In genomic region chr13:75908187-75908586, GRCm38 (mm10) we compare ENCODE assay signal across 24 mouse cellular contexts. TPM values are rescaled to one million over a fixed set of nuclear protein-coding genes. Genes with fewer than 3 reads are reported as not detected.
DNase-seq lines count a peak whose midpoint lies in the region; ATAC-seq lines count a peak whose summit lies in the region.
"Had no signal": no experiment of that assay in that cellular context is flagged by ENCODE, and none has a peak within 500 bp of the region (broad histone marks: within the 10 kb centered on the region; RNA-seq: fewer than 3 reads in every experiment).

No protein-coding gene starts in this region.

- no peaks in the 10 kb centered on the region for H3K9me3 ChIP-seq in hindbrain, embryonic 13.5 days
- H3K9me3 ChIP-seq in hindbrain, embryonic 10.5 days, result no peaks in the 10 kb centered on the region
- H3K9me3 ChIP-seq in liver, embryonic 13.5 days (replicated peaks), result no peaks in the 10 kb centered on the region
- no peaks in the 10 kb centered on the region for H3K9me3 ChIP-seq in liver, embryonic 11.5 days (ENCODE audit: control insufficient read depth, low read length)
- H3K9me3 ChIP-seq: embryonic facial prominence, embryonic 12.5 days; heart, embryonic 15.5 days had no signal

- peaks cover 23% of the 10 kb centered on the region for H3K36me3 ChIP-seq in hindbrain, embryonic 13.5 days
- peaks cover 66% of the 10 kb centered on the region for H3K36me3 ChIP-seq in hindbrain, embryonic 10.5 days
- no peaks in the 10 kb centered on the region for H3K36me3 ChIP-seq in liver, embryonic 13.5 days
- H3K36me3 ChIP-seq in liver, embryonic 11.5 days (ENCODE audit: control insufficient read depth, insufficient read depth, low read length), result no peaks in the 10 kb centered on the region

- no peak overlapping the region for H3K27ac ChIP-seq in hindbrain, embryonic 13.5 days
- no peak overlapping the region for H3K27ac ChIP-seq in hindbrain, embryonic 10.5 days
- H3K27ac ChIP-seq in liver, embryonic 13.5 days, result no peak overlapping the region
- H3K27ac ChIP-seq in liver, embryonic 11.5 days (ENCODE audit: low read depth, low read length), result no peak overlapping the region
- H3K27ac ChIP-seq: embryonic facial prominence, embryonic 12.5 days; heart, embryonic 15.5 days; left cerebral cortex, adult 2 months; macrophage had no signal

- no peak overlapping the region for H3K4me3 ChIP-seq in hindbrain, embryonic 13.5 days
- H3K4me3 ChIP-seq in hindbrain, embryonic 10.5 days, result no peak overlapping the region
- H3K4me3 ChIP-seq in liver, embryonic 13.5 days (replicated peaks), result no peak overlapping the region
- no peak overlapping the region for H3K4me3 ChIP-seq in liver, embryonic 11.5 days (ENCODE audit: low read depth, low read length)
- H3K4me3 ChIP-seq: embryonic facial prominence, embryonic 12.5 days; heart, embryonic 15.5 days; left cerebral cortex, adult 2 months had no signal

- DNase-seq in hindbrain, embryonic 10.5 days (ENCODE audit: low spot score), result no peak
- DNase-seq in liver, embryonic 13.5 days, result no peak
- no peak for DNase-seq in liver, embryonic 11.5 days (ENCODE audit: low spot score)
- DNase-seq in retina, postnatal 1 day, result peak; percentile 15
- DNase-seq in retina, embryonic 14.5 days (ENCODE audit: low spot score), result no peak
- no peak for DNase-seq in urinary bladder, postnatal 36 days (ENCODE audit: low spot score in 2 of 2)
- DNase-seq: adrenal gland, postnatal 10 days; cerebellum, adult 11 months; cerebellum, postnatal 14 days; forebrain, postnatal 0 days; heart, adult 18-20 months; kidney, adult 8-10 months; lung, adult 2 months had no signal

- H3K4me2 ChIP-seq in hindbrain, embryonic 13.5 days, result no peak overlapping the region
- H3K4me2 ChIP-seq in liver, embryonic 13.5 days, result no peak overlapping the region
- H3K4me2 ChIP-seq in liver, embryonic 11.5 days, result no peak overlapping the region
- H3K4me2 ChIP-seq: embryonic facial prominence, embryonic 12.5 days; heart, embryonic 15.5 days had no signal

- peaks cover 6% of the 10 kb centered on the region for H3K4me1 ChIP-seq in hindbrain, embryonic 13.5 days (replicated peaks)
- H3K4me1 ChIP-seq in hindbrain, embryonic 10.5 days (replicated peaks), result peaks cover 9% of the 10 kb centered on the region; the same call in 1 of the 2 replicates
- H3K4me1 ChIP-seq in liver, embryonic 13.5 days (replicated peaks), result peaks cover 12% of the 10 kb centered on the region
- 0 out of 2 replicates have a peak, but pooled peaks cover 2% of the 10 kb centered on the region for H3K4me1 ChIP-seq in liver, embryonic 11.5 days (replicated peaks; ENCODE audit: control insufficient read depth, insufficient read depth, low read length)
- H3K4me1 ChIP-seq: embryonic facial prominence, embryonic 12.5 days had no signal

- H3K9ac ChIP-seq in hindbrain, embryonic 13.5 days, result peak overlapping the region; percentile 15; the same call in 1 of the 2 replicates
- no peak overlapping the region for H3K9ac ChIP-seq in liver, embryonic 13.5 days
- H3K9ac ChIP-seq in liver, embryonic 11.5 days (ENCODE audit: low read depth, low read length), result no peak overlapping the region
- H3K9ac ChIP-seq: embryonic facial prominence, embryonic 12.5 days; forebrain, postnatal 0 days; heart, embryonic 15.5 days had no signal

- WGBS in hindbrain, embryonic 13.5 days, result 84% methylated on average over 2 of the region's 2 CpGs
- 80% methylated on average over 2 of the region's 2 CpGs for WGBS in hindbrain, embryonic 10.5 days
- 75% methylated on average over 2 of the region's 2 CpGs for WGBS in liver, embryonic 13.5 days (ENCODE audit: insufficient replicate concordance)
- WGBS in liver, embryonic 11.5 days, result 73% methylated on average over 2 of the region's 2 CpGs

- H3K27me3 ChIP-seq in hindbrain, embryonic 13.5 days, result no peaks in the 10 kb centered on the region
- no peaks in the 10 kb centered on the region for H3K27me3 ChIP-seq in hindbrain, embryonic 10.5 days (ENCODE audit: insufficient read depth, poor library complexity, severe bottlenecking)
- no peaks in the 10 kb centered on the region for H3K27me3 ChIP-seq in liver, embryonic 13.5 days
- H3K27me3 ChIP-seq in liver, embryonic 11.5 days (replicated peaks; ENCODE audit: control insufficient read depth, insufficient read depth, low read length), result no peaks in the 10 kb centered on the region
- H3K27me3 ChIP-seq: embryonic facial prominence, embryonic 12.5 days; heart, embryonic 15.5 days had no signal

- no peak for ATAC-seq in hindbrain, embryonic 13.5 days (ENCODE audit: low FRiP score)
- 0 out of 2 replicates have a peak, but pooled peaks have one; percentile 23 for ATAC-seq in liver, embryonic 13.5 days (ENCODE audit: low read depth)
- ATAC-seq in liver, embryonic 11.5 days (replicated peaks; ENCODE audit: low FRiP score), result no peak
- no peak for ATAC-seq in monocyte, adult 5-6 weeks (replicated peaks; ENCODE audit: insufficient number of reproducible peaks, low FRiP score, low TSS enrichment, poor library complexity, severe bottlenecking)
- ATAC-seq: forebrain, postnatal 0 days had no signal

RNA-seq across cellular contexts. Expression of gene Rhobtb3, which starts 35.5 kb away (rescaled TPM):
- 23.7 and 25.7 TPM in 2 replicates for polyA plus RNA-seq in hindbrain, embryonic 13.5 days (2015; fragmentation: Nextera tagmentation; extraction: Ambion mirVana)
- 39.8 and 42.4 TPM in 2 replicates for polyA plus RNA-seq in hindbrain, embryonic 10.5 days (2016; fragmentation: Nextera tagmentation; extraction: Ambion mirVana)
- polyA plus RNA-seq in liver, embryonic 13.5 days (2015; fragmentation: Nextera tagmentation; extraction: Ambion mirVana), result 3.9 and 4.6 TPM in 2 replicates
- polyA plus RNA-seq in liver, embryonic 11.5 days (2014; fragmentation: Nextera tagmentation; extraction: Ambion mirVana), result 18.7 and 19.2 TPM in 2 replicates
- 0.97 TPM in 1 of 3 replicates, not detected in the others for total RNA-seq in monocyte, adult 5-6 weeks (2017)

RNA-seq across cellular contexts. Expression of gene Spata9, which starts 58.8 kb away (rescaled TPM):
- polyA plus RNA-seq in hindbrain, embryonic 13.5 days (2015; fragmentation: Nextera tagmentation; extraction: Ambion mirVana), result 2.4 and 2.7 TPM in 2 replicates
- polyA plus RNA-seq in hindbrain, embryonic 10.5 days (2016; fragmentation: Nextera tagmentation; extraction: Ambion mirVana), result 0.47 and 0.77 TPM in 2 replicates
- 0.73 and 0.74 TPM in 2 replicates for polyA plus RNA-seq in liver, embryonic 13.5 days (2015; fragmentation: Nextera tagmentation; extraction: Ambion mirVana)
- polyA plus RNA-seq in liver, embryonic 11.5 days (2014; fragmentation: Nextera tagmentation; extraction: Ambion mirVana), result 0.52 and 0.53 TPM in 2 replicates
- not detected in 3 replicates for total RNA-seq in monocyte, adult 5-6 weeks (2017)
- total RNA-seq: adrenal gland, postnatal 10 days; gastrocnemius, adult 18-20 months; heart, adult 18-20 months; hematopoietic stem cell, adult 5-6 weeks; layer of hippocampus, adult 8-10 months; left cerebral cortex, adult 2 months; neutrophil, adult 5-6 weeks had no signal
- polyA plus RNA-seq: lung, adult 2 months; macrophage; small intestine, adult 2 months had no signal
